In genomic region chr12:5143903-5144781, GRCm38 (mm10) we compare ENCODE assay signal across 14 mouse cellular contexts.
DNase-seq lines count a peak whose midpoint lies in the region; ATAC-seq and TF ChIP-seq lines count a peak whose summit lies in the region.
"Had no signal": no experiment of that assay in that cellular context is flagged by ENCODE, and none has a peak within 500 bp of the region (broad histone marks: within the 10 kb centered on the region; RNA-seq: fewer than 3 reads in every experiment).

No protein-coding gene starts in this region.

- no peaks in the 10 kb centered on the region for H3K27me3 ChIP-seq in forebrain, embryonic 12.5 days
- no peaks in the 10 kb centered on the region for H3K27me3 ChIP-seq in limb, embryonic 10.5 days (ENCODE audit: low read depth, poor library complexity, severe bottlenecking)
- H3K27me3 ChIP-seq in neural tube, embryonic 13.5 days, result no peaks in the 10 kb centered on the region
- no peaks in the 10 kb centered on the region for H3K27me3 ChIP-seq in heart, embryonic 11.5 days (ENCODE audit: control insufficient read depth, insufficient read depth, low read length)
- H3K27me3 ChIP-seq: stomach, embryonic 15.5 days had no signal

- no peak overlapping the region for H3K4me3 ChIP-seq in left cerebral cortex, adult 2 months
- no peak overlapping the region for H3K4me3 ChIP-seq in forebrain, embryonic 12.5 days (replicated peaks)
- H3K4me3 ChIP-seq in limb, embryonic 10.5 days, result no peak overlapping the region
- no peak overlapping the region for H3K4me3 ChIP-seq in neural tube, embryonic 13.5 days
- H3K4me3 ChIP-seq in heart, embryonic 11.5 days (ENCODE audit: low read depth, low read length), result no peak overlapping the region
- H3K4me3 ChIP-seq: stomach, embryonic 15.5 days had no signal

- H3K4me2 ChIP-seq in forebrain, embryonic 12.5 days, result peak overlapping the region; percentile 24
- H3K4me2 ChIP-seq in neural tube, embryonic 13.5 days, result no peak overlapping the region
- no peak overlapping the region for H3K4me2 ChIP-seq in heart, embryonic 11.5 days
- H3K4me2 ChIP-seq: stomach, embryonic 15.5 days had no signal

- WGBS in forebrain, embryonic 12.5 days, result 12% methylated on average over 5 of the region's 5 CpGs
- 41% methylated on average over 5 of the region's 5 CpGs for WGBS in limb, embryonic 10.5 days
- WGBS in neural tube, embryonic 13.5 days, result 11% methylated on average over 5 of the region's 5 CpGs
- 55% methylated on average over 5 of the region's 5 CpGs for WGBS in heart, embryonic 11.5 days (ENCODE audit: insufficient replicate concordance)

- DNase-seq in left cerebral cortex, adult 2 months (ENCODE audit: extremely low spot score in 1 of 2, low spot score in 2 of 2), result no peak
- no peak for DNase-seq in left cerebral cortex, postnatal 36 days (ENCODE audit: low spot score in 2 of 2)
- DNase-seq in limb, embryonic 10.5 days (ENCODE audit: low spot score), result no peak
- DNase-seq in c-Kit-positive CD71-positive TER-119-positive erythroid progenitor cells, embryonic 14.5 days (ENCODE audit: low spot score), result no peak
- no peak for DNase-seq in cerebellum, postnatal 10 days
- DNase-seq: heart, adult 11 months; heart, postnatal 4 days; lung, postnatal 36 days had no signal

- intact Hi-C loops in left cerebral cortex, adult 2 months (cut with DNase I), result loop anchor here (5.0 kb wide), 3 partner anchors 213 to 308 kb away; partner anchors contain the start of gene Klhl29
- intact Hi-C loops in left cerebral cortex, postnatal 36 days (cut with DNase I), result loop anchor here (5.0 kb wide), 2 partner anchors 133 to 233 kb away; partner anchors contain the start of gene Klhl29

- peaks cover 25% of the 10 kb centered on the region for H3K4me1 ChIP-seq in forebrain, embryonic 12.5 days
- peaks cover 28% of the 10 kb centered on the region for H3K4me1 ChIP-seq in limb, embryonic 10.5 days
- peaks cover 35% of the 10 kb centered on the region for H3K4me1 ChIP-seq in neural tube, embryonic 13.5 days (replicated peaks)
- no peaks in the 10 kb centered on the region for H3K4me1 ChIP-seq in heart, embryonic 11.5 days (ENCODE audit: control insufficient read depth, insufficient read depth, low read length)
- H3K4me1 ChIP-seq: stomach, embryonic 15.5 days had no signal

- peak overlapping the region; percentile 32 for H3K27ac ChIP-seq in left cerebral cortex, adult 2 months
- peak overlapping the region; percentile 82 for H3K27ac ChIP-seq in forebrain, embryonic 12.5 days
- peak overlapping the region; percentile 40 for H3K27ac ChIP-seq in limb, embryonic 10.5 days
- H3K27ac ChIP-seq in neural tube, embryonic 13.5 days (replicated peaks), result 0 out of 2 replicates have a peak overlapping the region, but pooled peaks have one; percentile 30
- no peak overlapping the region for H3K27ac ChIP-seq in heart, embryonic 11.5 days (ENCODE audit: low read depth, low read length)
- H3K27ac ChIP-seq: liver, embryonic 14.5 days; stomach, embryonic 15.5 days had no signal

- 0 out of 2 replicates have a peak, but pooled peaks cover 3% of the 10 kb centered on the region for H3K36me3 ChIP-seq in forebrain, embryonic 12.5 days (replicated peaks)
- H3K36me3 ChIP-seq in limb, embryonic 10.5 days, result no peaks in the 10 kb centered on the region
- peaks cover 7% of the 10 kb centered on the region; the same call in 1 of the 2 replicates for H3K36me3 ChIP-seq in neural tube, embryonic 13.5 days
- no peaks in the 10 kb centered on the region for H3K36me3 ChIP-seq in heart, embryonic 11.5 days (ENCODE audit: control insufficient read depth, insufficient read depth, low read length)
- H3K36me3 ChIP-seq: stomach, embryonic 15.5 days had no signal

- no peak for TF ChIP-seq CTCF in left cerebral cortex, adult 2 months (IDR thresholded peaks at IDR 0.05)

- ATAC-seq in forebrain, embryonic 12.5 days (ENCODE audit: low FRiP score), result peak; percentile 87
- ATAC-seq in neural tube, embryonic 13.5 days (ENCODE audit: low read depth), result peak; percentile 64
- ATAC-seq in heart, embryonic 11.5 days (replicated peaks; ENCODE audit: insufficient number of reproducible peaks, low FRiP score, low TSS enrichment), result no peak
- ATAC-seq: CD4-positive, CD25-positive, alpha-beta regulatory T cell, adult 4 months had no signal

- H3K9me3 ChIP-seq in forebrain, embryonic 12.5 days, result no peaks in the 10 kb centered on the region
- no peaks in the 10 kb centered on the region for H3K9me3 ChIP-seq in limb, embryonic 10.5 days (replicated peaks)
- H3K9me3 ChIP-seq in neural tube, embryonic 13.5 days, result no peaks in the 10 kb centered on the region
- no peaks in the 10 kb centered on the region for H3K9me3 ChIP-seq in heart, embryonic 11.5 days (replicated peaks; ENCODE audit: control insufficient read depth, low read length)
- H3K9me3 ChIP-seq: stomach, embryonic 15.5 days had no signal

- no peak overlapping the region for H3K9ac ChIP-seq in forebrain, embryonic 12.5 days
- no peak overlapping the region for H3K9ac ChIP-seq in neural tube, embryonic 13.5 days
- H3K9ac ChIP-seq in heart, embryonic 11.5 days (ENCODE audit: low read depth, low read length), result no peak overlapping the region
- H3K9ac ChIP-seq: liver, embryonic 14.5 days; stomach, embryonic 15.5 days had no signal
